Mouse (Mus musculus): ENCODE data around the gene Ncf4. TPM values are rescaled to one million over a fixed set of nuclear protein-coding genes. Genes with fewer than 3 reads are reported as not detected.
A peak's percentile ranks its signal among the peaks of the same experiment; 100 is the strongest.

Gene Ncf4
- 6.9 and 7.9 TPM in 2 replicates for polyA plus RNA-seq (2014; fragmentation: Nextera tagmentation; extraction: Ambion mirVana)

DNA sequence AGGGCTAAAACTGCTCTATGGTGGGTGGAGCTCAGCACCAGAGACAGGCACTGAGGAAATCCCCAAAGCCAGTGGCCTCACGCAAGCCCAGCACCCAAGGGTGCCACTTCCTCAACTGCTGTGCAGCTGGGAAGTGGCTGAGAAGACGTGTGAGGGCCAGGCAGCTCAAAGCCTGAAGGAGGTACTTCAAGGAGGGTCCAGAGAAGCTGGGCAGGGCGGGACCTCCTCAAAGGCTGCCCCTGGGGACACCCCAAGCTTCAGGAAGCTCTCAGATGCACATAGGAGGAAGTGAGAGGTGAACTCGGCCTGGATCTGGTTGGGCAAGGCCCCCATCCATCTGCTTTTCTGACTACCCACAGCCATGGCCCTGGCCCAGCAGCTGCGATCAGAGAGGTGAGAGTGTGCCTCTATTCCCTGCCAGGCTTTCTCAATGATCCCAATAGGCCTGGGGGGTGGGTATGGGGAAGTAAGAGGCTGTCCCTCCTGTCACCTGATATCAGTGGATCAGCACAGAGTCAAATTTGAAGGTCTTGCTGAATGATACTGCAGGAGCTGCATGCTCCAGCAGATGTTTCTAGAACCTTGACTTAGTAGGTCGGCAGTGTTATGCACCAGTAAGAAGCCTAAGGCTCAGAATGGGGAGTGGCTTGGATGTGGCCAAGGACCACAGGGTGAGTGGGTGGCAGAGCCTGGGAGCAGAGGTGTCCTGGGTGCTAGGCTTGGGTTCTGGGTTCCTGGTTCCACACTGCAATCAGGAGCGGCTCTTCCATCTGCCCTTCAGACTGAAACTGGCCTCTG, at the start of gene Ncf4:
Gene Ncf4 (plus strand): TSS at position 107 of the 798 bp plus-strand sequence.
- H3K27me3 ChIP-seq (ENCODE audit: control insufficient read depth, insufficient read depth, low read length): no peaks in the 10 kb centered on the region; the same call in 1 of the 2 replicates
- H3K9ac ChIP-seq (ENCODE audit: low read depth, low read length): no peak within 1 kb of the TSS
- H3K4me1 ChIP-seq (replicated peaks; ENCODE audit: control insufficient read depth, insufficient read depth, low read length): no peaks in the 10 kb centered on the region
- WGBS: 77% methylated on average over 7 of the region's 7 CpGs
- H3K27ac ChIP-seq (ENCODE audit: low read depth, low read length): no peak within 1 kb of the TSS
- DNase-seq (ENCODE audit: low spot score) (no peak), ATAC-seq (ENCODE audit: low FRiP score) (no peak)
- H3K36me3 ChIP-seq (ENCODE audit: control insufficient read depth, insufficient read depth, low read length): no peaks in the 10 kb centered on the region
- H3K9me3 ChIP-seq (ENCODE audit: control insufficient read depth, low read length): no peaks in the 10 kb centered on the region
- no peak within 1 kb of the TSS for H3K4me2 ChIP-seq (replicated peaks; ENCODE audit: low read depth, low read length)
- H3K4me3 ChIP-seq (ENCODE audit: low read depth, low read length): no peak within 1 kb of the TSS

DNA sequence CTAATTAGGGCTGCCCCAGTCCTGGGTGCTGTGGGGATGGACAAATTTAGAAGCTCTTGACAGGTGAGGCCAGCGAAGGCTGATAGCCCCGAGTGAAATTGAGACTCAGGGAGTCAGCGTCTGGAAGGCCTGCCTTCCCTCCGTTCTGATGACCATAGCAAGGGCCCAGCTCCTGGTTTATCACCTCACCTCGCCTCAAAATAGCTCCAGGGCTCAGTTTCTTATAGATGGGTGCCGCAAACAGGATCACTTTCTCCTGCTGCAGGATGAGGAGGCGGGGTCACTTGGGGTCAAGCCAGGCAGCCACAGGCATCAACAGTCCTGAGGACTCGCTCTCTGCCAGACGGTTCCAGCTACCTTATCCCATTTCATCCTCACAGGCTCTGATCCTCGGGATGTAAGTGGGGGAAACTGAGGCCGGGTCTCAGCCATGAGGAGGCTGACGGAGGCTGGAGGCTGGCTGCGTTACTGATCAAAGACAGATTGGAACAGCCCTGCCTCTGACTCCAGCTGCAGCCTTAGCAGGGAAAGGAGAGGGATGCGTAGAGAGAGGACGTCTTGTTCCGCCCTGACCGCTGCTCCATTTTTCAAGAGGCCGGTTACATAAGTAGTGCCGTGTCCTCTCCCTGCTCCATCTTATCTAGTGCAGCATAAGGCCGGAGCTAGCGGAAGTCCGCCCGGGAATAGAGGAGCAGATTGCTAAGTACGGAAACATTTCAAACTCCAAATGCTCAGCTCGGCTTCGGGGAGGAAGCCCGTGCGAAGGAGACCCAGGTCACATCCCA, 49.3 kb upstream of the Ncf4 start:
- Histone ChIP-seq H3K4me1 (replicated peaks; ENCODE audit: control insufficient read depth, insufficient read depth, low read length) (no peaks in the 10 kb centered on the region), H3K27ac (ENCODE audit: low read depth, low read length) (no peak overlapping the region), H3K9ac (ENCODE audit: low read depth, low read length) (no peak overlapping the region), H3K4me2 (replicated peaks; ENCODE audit: low read depth, low read length) (no peak overlapping the region), H3K4me3 (ENCODE audit: low read depth, low read length) (no peak overlapping the region), H3K36me3 (ENCODE audit: control insufficient read depth, insufficient read depth, low read length) (no peaks in the 10 kb centered on the region), H3K27me3 (ENCODE audit: control insufficient read depth, insufficient read depth, low read length) (no peaks in the 10 kb centered on the region), H3K9me3 (ENCODE audit: control insufficient read depth, low read length) (no peaks in the 10 kb centered on the region)
- 78% methylated on average over 28 of the region's 28 CpGs for WGBS
- DNase-seq (ENCODE audit: low spot score) (no peak), ATAC-seq (ENCODE audit: low FRiP score) (no peak)

DNA sequence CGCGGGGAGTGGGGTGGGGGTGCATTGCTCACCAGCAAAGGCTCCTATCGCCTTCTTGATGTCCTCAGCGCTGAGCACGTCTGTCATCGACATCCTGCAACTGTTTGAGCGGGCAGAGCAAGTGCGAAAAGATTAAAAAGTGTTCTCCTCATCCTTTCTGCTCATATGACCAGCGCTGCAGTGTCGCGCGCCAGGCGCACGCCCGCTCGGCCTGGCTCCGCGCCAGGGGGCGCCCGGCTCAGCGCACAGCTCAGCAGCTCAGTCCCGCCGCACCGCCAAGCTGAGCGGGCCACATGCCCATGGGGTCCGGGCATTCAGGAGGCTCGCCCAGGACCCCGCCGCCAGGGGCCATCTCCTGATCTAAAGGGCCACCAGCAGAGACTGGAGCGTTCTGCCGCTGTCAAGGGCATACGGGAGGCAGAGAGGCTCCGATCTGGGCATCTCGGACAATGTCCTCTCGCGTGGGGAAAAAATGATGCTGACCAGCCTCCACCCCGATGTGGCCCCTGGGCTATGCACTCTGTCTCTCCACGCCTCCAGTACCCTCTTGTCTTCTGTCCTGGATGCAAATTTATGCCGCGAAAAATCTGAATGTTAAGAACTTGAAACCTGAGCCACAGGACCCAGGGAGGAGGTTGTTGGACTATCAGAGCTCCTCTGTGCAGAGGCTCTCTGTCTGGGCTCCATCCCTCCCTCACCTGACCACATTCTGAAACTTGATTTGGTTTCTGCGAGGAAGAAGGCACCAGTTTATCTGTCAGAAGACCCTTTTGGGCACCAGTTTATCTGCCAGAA, 40.4 kb upstream of the Ncf4 start:
- no peak for ATAC-seq (ENCODE audit: low FRiP score)
- peak overlapping the region; percentile 68 for H3K4me2 ChIP-seq (replicated peaks; ENCODE audit: low read depth, low read length)
- DNase-seq (ENCODE audit: low spot score): peak; percentile 73
- peaks cover 32% of the 10 kb centered on the region for H3K27me3 ChIP-seq (ENCODE audit: control insufficient read depth, insufficient read depth, low read length)
- H3K36me3 ChIP-seq (ENCODE audit: control insufficient read depth, insufficient read depth, low read length): no peaks in the 10 kb centered on the region
- peaks cover 4% of the 10 kb centered on the region; the same call in 1 of the 2 replicates for H3K4me1 ChIP-seq (replicated peaks; ENCODE audit: control insufficient read depth, insufficient read depth, low read length)
- H3K9ac ChIP-seq (ENCODE audit: low read depth, low read length): peak overlapping the region; percentile 44; the same call in 1 of the 2 replicates
- H3K27ac ChIP-seq (ENCODE audit: low read depth, low read length): no peak overlapping the region
- 2% methylated on average over 41 of the region's 41 CpGs for WGBS
- no peaks in the 10 kb centered on the region for H3K9me3 ChIP-seq (ENCODE audit: control insufficient read depth, low read length)
- H3K4me3 ChIP-seq (ENCODE audit: low read depth, low read length): peak overlapping the region; percentile 23

DNA sequence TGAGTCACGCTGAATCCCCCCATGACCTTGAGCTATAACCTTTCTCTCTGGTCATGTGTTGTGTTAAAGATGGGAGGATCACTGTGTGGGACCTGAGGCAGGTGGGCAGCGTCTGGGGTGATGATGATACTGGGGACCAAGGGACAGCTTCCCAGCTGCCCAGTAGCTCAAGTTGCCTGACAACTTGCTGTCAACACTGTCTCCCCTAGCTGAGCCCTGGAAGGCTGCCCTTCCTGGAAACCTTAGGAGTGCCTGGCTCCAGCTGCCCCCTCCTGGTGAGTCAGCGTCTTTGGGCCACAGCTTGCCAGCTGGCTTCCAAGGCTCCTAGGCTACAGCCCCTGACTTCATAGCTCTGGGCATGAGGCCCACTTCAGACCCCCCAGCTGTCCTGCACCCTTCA, 39.4 kb upstream of the Ncf4 start:
- Histone ChIP-seq H3K4me1 (replicated peaks; ENCODE audit: control insufficient read depth, insufficient read depth, low read length) (peaks cover 4% of the 10 kb centered on the region; the same call in 1 of the 2 replicates), H3K4me3 (ENCODE audit: low read depth, low read length) (no peak overlapping the region), H3K36me3 (ENCODE audit: control insufficient read depth, insufficient read depth, low read length) (no peaks in the 10 kb centered on the region), H3K4me2 (replicated peaks; ENCODE audit: low read depth, low read length) (no peak overlapping the region), H3K27me3 (ENCODE audit: control insufficient read depth, insufficient read depth, low read length) (peaks cover 32% of the 10 kb centered on the region), H3K27ac (ENCODE audit: low read depth, low read length) (no peak overlapping the region), H3K9ac (ENCODE audit: low read depth, low read length) (no peak overlapping the region), H3K9me3 (ENCODE audit: control insufficient read depth, low read length) (no peaks in the 10 kb centered on the region)
- peak; percentile 48 for DNase-seq (ENCODE audit: low spot score)
- 42% methylated on average over 3 of the region's 3 CpGs for WGBS
- ATAC-seq (ENCODE audit: low FRiP score): no peak

DNA sequence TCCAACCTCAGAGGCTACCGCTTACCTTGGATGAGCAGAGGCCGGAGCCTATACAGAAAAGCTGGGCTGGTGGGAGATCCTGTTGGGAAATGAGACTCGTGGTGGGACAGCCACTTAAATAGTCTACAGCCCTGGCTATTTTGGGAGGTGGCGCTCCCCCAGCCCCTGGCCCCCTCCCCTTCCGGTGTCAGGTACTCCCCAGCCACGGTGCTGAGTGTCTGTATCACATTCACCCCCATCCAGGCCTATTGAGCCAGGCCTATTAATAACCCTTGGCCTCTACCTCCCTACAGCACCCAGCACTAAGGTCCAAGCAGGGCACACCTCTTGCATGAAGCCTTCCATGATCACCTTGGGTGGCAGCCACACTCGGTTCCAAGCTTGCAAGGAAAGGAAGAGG, 38.3 kb upstream of the Ncf4 start, which contains the start of gene Pvalb:
Gene Pvalb (minus strand): TSS at position 89 of the 400 bp plus-strand sequence.
- no peak for DNase-seq (ENCODE audit: low spot score)
- H3K4me1 ChIP-seq (replicated peaks; ENCODE audit: control insufficient read depth, insufficient read depth, low read length): peaks cover 4% of the 10 kb centered on the region; the same call in 1 of the 2 replicates
- H3K27me3 ChIP-seq (ENCODE audit: control insufficient read depth, insufficient read depth, low read length): peaks cover 32% of the 10 kb centered on the region
- H3K27ac ChIP-seq (ENCODE audit: low read depth, low read length): no peak within 1 kb of the TSS
- no peak for ATAC-seq (ENCODE audit: low FRiP score)
- H3K9ac ChIP-seq (ENCODE audit: low read depth, low read length): no peak within 1 kb of the TSS
- no peaks in the 10 kb centered on the region for H3K36me3 ChIP-seq (ENCODE audit: control insufficient read depth, insufficient read depth, low read length)
- H3K4me3 ChIP-seq (ENCODE audit: low read depth, low read length): no peak within 1 kb of the TSS
- H3K9me3 ChIP-seq (ENCODE audit: control insufficient read depth, low read length): no peaks in the 10 kb centered on the region
- 93% methylated on average over 7 of the region's 7 CpGs for WGBS
- H3K4me2 ChIP-seq (replicated peaks; ENCODE audit: low read depth, low read length): no peak within 1 kb of the TSS

DNA sequence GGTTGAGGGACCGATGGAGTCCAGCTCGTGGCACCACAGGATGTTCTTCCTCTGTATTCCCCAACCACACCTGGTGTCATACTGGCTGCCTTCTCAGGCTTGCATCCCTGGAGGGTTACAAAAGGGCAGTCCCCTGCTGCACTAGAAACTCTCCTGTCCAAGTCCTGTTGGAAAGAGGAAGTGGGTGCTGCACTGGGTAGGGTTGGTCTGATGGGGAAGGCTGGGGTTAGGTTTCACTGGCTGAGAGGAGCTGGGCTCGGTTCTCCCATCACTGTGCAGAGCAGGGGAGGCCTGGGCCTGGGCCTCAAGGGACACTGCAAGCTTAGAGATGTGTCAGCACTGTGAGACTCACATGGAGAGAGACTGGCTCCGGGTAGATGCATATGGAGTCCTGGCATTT, 34.4 kb upstream of the Ncf4 start:
- DNase-seq (ENCODE audit: low spot score): no peak
- no peak for ATAC-seq (ENCODE audit: low FRiP score)
- WGBS: 83% methylated on average over 4 of the region's 4 CpGs
- no peaks in the 10 kb centered on the region for H3K9me3 ChIP-seq (ENCODE audit: control insufficient read depth, low read length)
- H3K4me1 ChIP-seq (replicated peaks; ENCODE audit: control insufficient read depth, insufficient read depth, low read length): no peaks in the 10 kb centered on the region
- no peak overlapping the region for H3K4me3 ChIP-seq (ENCODE audit: low read depth, low read length)
- no peak overlapping the region for H3K4me2 ChIP-seq (replicated peaks; ENCODE audit: low read depth, low read length)
- H3K36me3 ChIP-seq (ENCODE audit: control insufficient read depth, insufficient read depth, low read length): no peaks in the 10 kb centered on the region
- peaks cover 4% of the 10 kb centered on the region; the same call in 1 of the 2 replicates for H3K27me3 ChIP-seq (ENCODE audit: control insufficient read depth, insufficient read depth, low read length)
- H3K27ac ChIP-seq (ENCODE audit: low read depth, low read length): no peak overlapping the region
- H3K9ac ChIP-seq (ENCODE audit: low read depth, low read length): no peak overlapping the region

DNA sequence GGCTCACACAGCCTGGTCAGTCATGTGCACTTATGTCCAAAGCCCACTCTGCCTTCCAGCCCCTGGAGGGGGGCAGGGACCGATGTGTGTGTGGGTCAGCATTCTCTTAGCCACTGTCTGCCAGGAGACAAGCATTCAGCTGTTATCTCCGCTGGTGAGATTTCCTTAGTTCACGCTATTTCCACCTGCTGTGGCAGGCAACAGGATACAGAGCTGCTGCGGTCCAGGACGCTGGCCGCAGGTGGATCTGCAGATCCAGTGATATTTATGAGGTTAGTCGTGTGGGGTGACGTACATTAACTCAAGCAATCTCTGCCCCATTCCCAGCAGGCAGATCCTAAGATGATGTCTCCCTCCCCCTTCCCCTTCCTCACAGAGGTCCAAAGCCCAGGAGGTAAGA, 33.2 kb upstream of the Ncf4 start:
- WGBS: 81% methylated on average over 8 of the region's 8 CpGs
- no peak for DNase-seq (ENCODE audit: low spot score)
- no peak for ATAC-seq (ENCODE audit: low FRiP score)

DNA sequence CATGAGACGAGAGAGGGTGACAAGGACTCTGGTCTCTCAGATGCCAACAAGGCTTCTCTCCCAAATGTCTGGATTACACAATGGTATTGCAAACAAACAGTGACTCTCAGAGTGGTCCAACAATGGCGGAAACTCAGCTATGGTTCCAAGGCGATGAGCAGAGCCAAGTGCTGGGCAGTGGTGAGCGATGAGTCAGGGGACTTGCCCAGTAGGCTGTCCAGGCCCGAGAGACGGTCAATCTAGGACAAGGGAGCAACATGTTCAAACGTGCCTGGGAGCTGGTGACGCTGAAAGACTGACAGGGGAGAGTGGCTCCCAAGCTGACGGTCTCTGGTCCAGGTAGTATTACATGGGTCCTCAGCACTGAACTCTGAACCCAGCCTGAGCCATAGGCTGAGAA, 29.3 kb upstream of the Ncf4 start:
- H3K27ac ChIP-seq (ENCODE audit: low read depth, low read length): no peak overlapping the region
- WGBS: 88% methylated on average over 9 of the region's 9 CpGs
- H3K4me2 ChIP-seq (replicated peaks; ENCODE audit: low read depth, low read length): no peak overlapping the region
- DNase-seq (ENCODE audit: low spot score) (no peak), ATAC-seq (ENCODE audit: low FRiP score) (no peak)
- no peaks in the 10 kb centered on the region for H3K4me1 ChIP-seq (replicated peaks; ENCODE audit: control insufficient read depth, insufficient read depth, low read length)
- H3K27me3 ChIP-seq (ENCODE audit: control insufficient read depth, insufficient read depth, low read length): no peaks in the 10 kb centered on the region
- H3K36me3 ChIP-seq (ENCODE audit: control insufficient read depth, insufficient read depth, low read length): no peaks in the 10 kb centered on the region
- H3K4me3 ChIP-seq (ENCODE audit: low read depth, low read length): no peak overlapping the region
- H3K9ac ChIP-seq (ENCODE audit: low read depth, low read length): no peak overlapping the region
- no peaks in the 10 kb centered on the region for H3K9me3 ChIP-seq (ENCODE audit: control insufficient read depth, low read length)

More for the DNA sequence above, 33.2 kb upstream of the Ncf4 start:
- Histone ChIP-seq H3K27ac (ENCODE audit: low read depth, low read length) (no peak overlapping the region), H3K36me3 (ENCODE audit: control insufficient read depth, insufficient read depth, low read length) (no peaks in the 10 kb centered on the region), H3K9ac (ENCODE audit: low read depth, low read length) (no peak overlapping the region), H3K4me3 (ENCODE audit: low read depth, low read length) (no peak overlapping the region), H3K4me1 (replicated peaks; ENCODE audit: control insufficient read depth, insufficient read depth, low read length) (no peaks in the 10 kb centered on the region), H3K27me3 (ENCODE audit: control insufficient read depth, insufficient read depth, low read length) (0 out of 2 replicates have a peak, but pooled peaks cover 2% of the 10 kb centered on the region), H3K9me3 (ENCODE audit: control insufficient read depth, low read length) (no peaks in the 10 kb centered on the region), H3K4me2 (replicated peaks; ENCODE audit: low read depth, low read length) (no peak overlapping the region)
